Mouse (Mus musculus): ENCODE data around the gene 4930404H24Rik.

- TF ChIP-seq CHD2 (IDR thresholded peaks at IDR 0.05; ENCODE audit: low read depth, low read length) (no peak), ZNF384 (IDR thresholded peaks at IDR 0.05; ENCODE audit: low read depth, low read length) (no peak)
Measured at GRCm38 (mm10) chr2:153523143-153523542, 30.6 kb downstream of the 4930404H24Rik start.
